Mouse (Mus musculus): Measurements from ENCODE around the gene Tmeff2.

Gene Tmeff2

GRCm38 (mm10) chr1:51215631-51216030 lies 315.2 kb downstream of the Tmeff2 start:
- DNase-seq (ENCODE audit: low spot score): no peak

DNA sequence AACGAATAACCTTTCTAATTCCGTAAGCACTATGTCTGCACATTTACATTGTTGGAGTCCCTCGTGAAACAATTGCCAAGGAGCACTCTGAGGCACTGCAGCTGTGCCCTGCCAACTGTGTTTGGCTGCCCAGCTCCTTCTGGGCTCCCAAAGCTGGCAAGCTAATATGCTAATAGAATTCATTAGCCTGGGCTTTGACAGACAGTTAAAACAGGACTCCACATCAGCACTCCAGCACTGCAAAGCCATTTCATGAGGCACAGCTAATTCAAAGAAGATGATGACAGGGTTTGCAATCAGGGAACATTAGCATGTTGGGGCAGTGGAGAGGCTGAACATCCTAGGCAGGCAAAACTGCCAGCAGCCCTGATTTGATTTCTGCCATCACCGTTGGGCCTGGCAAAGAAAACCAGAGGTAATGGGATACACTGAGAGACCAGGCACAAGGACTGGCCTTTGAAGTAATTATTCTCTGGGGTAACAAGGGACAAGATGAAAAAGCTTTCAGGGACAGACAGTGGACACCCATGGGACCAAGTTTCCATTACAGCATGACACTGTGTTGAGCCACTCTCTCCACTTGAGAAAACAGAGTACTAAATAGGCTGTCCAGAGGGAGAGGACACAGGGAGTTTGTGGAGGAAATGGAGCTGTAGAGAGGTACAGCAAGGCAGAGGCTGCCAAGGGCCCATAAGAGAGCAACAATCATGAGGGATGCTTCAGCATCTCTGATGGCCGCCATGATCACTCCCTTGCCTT lies 316.0 kb downstream of the Tmeff2 start:
- no peak for DNase-seq (ENCODE audit: low spot score)

DNA sequence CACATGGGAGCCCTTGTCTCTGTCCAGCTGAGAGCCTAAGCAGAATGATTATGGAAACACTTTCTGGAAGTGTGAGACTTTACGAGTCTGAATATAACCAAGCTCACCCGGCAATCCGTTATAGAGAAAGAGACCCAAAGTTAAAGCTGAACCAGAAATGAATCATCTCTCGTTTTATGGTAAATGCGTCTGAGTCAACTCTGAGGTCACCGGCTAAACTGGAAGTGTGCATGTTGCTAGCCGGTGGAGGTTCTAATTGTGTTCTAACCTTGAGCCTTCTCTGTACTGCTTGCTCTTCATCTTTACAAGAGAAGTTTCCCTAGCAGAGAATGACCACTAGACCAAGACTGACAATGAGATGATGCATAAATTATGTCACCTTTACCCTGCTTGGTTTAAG lies 316.8 kb downstream of the Tmeff2 start:
- DNase-seq (ENCODE audit: low spot score): no peak

- DNase-seq (ENCODE audit: low spot score): no peak
These were observed 324.7 kb downstream of the Tmeff2 start for GRCm38 (mm10) chr1:51225156-51225555.
